Mouse (Mus musculus) cerebellum, adult 2 months (tissue): ENCODE data around the gene Per1. TPM values are rescaled to one million over a fixed set of nuclear protein-coding genes. Genes with fewer than 3 reads are reported as not detected.

Experiments
- DNase-seq, 2 experiments: peaks; one replicate each; pipeline ENCODE4 v3.0.0; 2021
- H3K27ac ChIP-seq: fragments of 200-500 bp; 2 replicates; pipeline ENCODE4 v1.5.1; 2012; ENCODE audit warnings: low read length, control low read depth, inconsistent platforms; ENCODE audit not compliant: insufficient read depth
- H3K27me3 ChIP-seq: fragments of 200-500 bp; 2 replicates; pipeline ENCODE4 v1.6.1; 2012; ENCODE audit warnings: inconsistent platforms, mild to moderate bottlenecking, low read length, moderate library complexity; ENCODE audit not compliant: control insufficient read depth, insufficient read depth
- H3K4me1 ChIP-seq: fragments of 200-500 bp; 2 replicates; pipeline ENCODE4 v1.6.1; 2011; ENCODE audit warnings: low read length; ENCODE audit not compliant: control insufficient read depth, insufficient read depth
- H3K4me3 ChIP-seq: fragments of 200-500 bp; replicated peaks from 2 replicates; pipeline ENCODE3; 2011; ENCODE audit warnings: mild to moderate bottlenecking, low read depth, low read length, control low read depth; ENCODE audit not compliant: insufficient read depth
- CTCF ChIP-seq: fragments of 200-500 bp; IDR thresholded peaks from 2 replicates; pipeline ENCODE4 v1.5.1; 2011; ENCODE audit warnings: low read depth, mild to moderate bottlenecking, control low read depth, low read length, moderate library complexity, borderline replicate concordance; ENCODE audit not compliant: insufficient read depth
- POLR2A ChIP-seq: fragments of 200-500 bp; IDR thresholded peaks from 2 replicates; pipeline ENCODE4 v1.6.1; 2011; ENCODE audit warnings: low read length, control low read depth, borderline replicate concordance; ENCODE audit not compliant: insufficient read depth
- WGBS: fragments of 180-500 bp; shearing (Covaris S2); methylation state at CpG from one replicate; pipeline ENCODE4 v1.1.7; 2018; 5-methylcytosine and 5-hydroxymethylcytosine counted together
- polyA plus RNA-seq: library from polyadenylated mRNA; depleted of rRNA; stranded (reverse); fragments of >200 nt; gene quantifications from 2 replicates; pipeline ENCODE4 v1.2.3, GENCODE M21; 2012

Gene Per1
- polyA plus RNA-seq, 1 experiment = 34.4 TPM

DNA sequence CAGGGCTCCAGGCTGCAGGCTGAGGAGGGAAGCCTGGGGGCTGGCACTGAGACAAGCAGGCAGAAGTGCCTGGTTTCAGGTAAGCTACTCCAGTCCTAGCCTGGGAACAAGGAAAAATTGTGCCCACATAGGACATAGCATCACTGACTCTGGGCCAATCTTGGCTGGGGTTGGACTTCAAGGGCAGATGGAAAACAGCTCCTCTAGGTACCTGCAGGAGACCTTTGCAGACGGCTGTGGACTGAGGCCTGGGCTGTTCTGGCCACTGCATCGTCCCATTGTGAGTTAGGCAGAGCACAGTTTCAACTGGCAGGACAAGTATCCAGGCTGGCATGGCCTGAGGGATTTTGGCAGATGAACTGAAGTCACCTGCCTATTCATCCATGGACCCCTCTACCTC, 10.8 kb downstream of the Per1 start:
- peaks cover 36% of the 10 kb centered on the region for H3K4me1 ChIP-seq
- TF ChIP-seq POLR2A (no peak), CTCF (no peak)
- H3K27me3 ChIP-seq = no peaks in the 10 kb centered on the region
- no peak overlapping the region for H3K4me3 ChIP-seq
- DNase-seq = peak in 1 of 2 experiments; percentile 27
- WGBS = 11% methylated on average over 2 of the region's 2 CpGs
- H3K27ac ChIP-seq = no peak overlapping the region

DNA sequence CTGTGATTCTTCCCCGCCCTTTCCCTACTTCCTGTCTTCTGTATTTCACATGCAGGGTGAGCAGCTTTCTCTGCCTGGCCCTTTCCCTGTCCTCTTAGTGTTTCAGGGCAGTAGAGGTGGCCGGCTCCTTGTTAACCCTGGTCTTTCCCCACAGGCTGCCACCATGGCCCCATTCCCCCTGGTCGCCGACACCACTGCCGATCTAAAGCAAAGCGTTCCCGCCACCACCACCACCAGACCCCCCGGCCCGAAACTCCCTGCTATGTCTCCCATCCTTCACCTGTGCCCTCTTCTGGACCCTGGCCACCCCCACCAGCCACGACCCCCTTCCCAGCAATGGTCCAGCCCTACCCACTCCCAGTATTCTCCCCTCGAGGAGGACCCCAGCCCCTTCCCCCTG, 11.3 kb downstream of the Per1 start:
- DNase-seq = no peak
- WGBS = 89% methylated on average over 11 of the region's 11 CpGs
- TF ChIP-seq POLR2A = no peak
- no peak for TF ChIP-seq CTCF
- no peaks in the 10 kb centered on the region for H3K27me3 ChIP-seq
- H3K4me1 ChIP-seq = peaks cover 31% of the 10 kb centered on the region
- H3K4me3 ChIP-seq = no peak overlapping the region
- no peak overlapping the region for H3K27ac ChIP-seq

DNA sequence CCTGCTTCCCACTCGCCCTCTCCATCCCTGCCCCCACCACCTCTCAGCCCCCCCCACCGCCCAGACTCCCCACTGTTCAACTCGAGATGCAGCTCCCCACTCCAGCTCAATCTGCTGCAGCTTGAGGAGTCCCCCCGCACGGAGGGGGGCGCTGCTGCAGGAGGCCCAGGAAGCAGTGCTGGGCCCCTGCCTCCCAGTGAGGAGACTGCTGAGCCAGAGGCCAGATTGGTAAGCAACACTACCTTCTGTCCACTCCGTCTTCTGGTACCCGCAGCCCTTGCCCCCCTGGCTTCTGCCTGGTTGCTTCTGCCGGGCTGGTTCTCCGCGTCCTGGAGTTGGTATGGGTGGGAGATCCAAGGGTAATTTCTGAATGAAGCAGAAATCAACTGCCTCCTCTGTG, 11.8 kb downstream of the Per1 start:
- DNase-seq = peak in 1 of 2 experiments; percentile 22
- H3K4me3 ChIP-seq = no peak overlapping the region
- 67% methylated on average over 11 of the region's 11 CpGs for WGBS
- TF ChIP-seq CTCF (no peak), POLR2A (no peak)
- H3K4me1 ChIP-seq = peaks cover 27% of the 10 kb centered on the region
- H3K27ac ChIP-seq = no peak overlapping the region
- no peaks in the 10 kb centered on the region for H3K27me3 ChIP-seq

DNA sequence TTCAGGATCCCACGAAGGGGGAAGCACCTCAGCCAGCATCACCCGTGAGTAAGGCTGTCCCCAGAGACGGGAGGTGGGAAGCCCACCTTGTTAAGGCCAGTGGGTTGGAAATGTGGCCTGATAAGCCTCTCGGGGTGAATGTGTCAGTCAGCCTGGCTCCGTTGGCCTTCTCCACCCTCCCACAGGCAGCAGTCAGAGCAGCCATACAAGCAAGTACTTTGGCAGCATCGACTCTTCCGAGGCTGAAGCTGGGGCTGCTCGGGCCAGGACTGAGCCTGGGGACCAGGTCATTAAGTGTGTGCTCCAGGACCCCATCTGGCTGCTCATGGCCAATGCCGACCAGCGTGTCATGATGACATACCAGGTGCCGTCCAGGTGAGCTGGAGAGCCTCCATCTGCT, 12.7 kb downstream of the Per1 start:
- Histone ChIP-seq H3K4me3 (no peak overlapping the region), H3K27ac (no peak overlapping the region), H3K27me3 (no peaks in the 10 kb centered on the region), H3K4me1 (peaks cover 20% of the 10 kb centered on the region)
- TF ChIP-seq CTCF (no peak), POLR2A (no peak)
- peak; percentile 15 to 25 for DNase-seq
- WGBS = 84% methylated on average over 11 of the region's 11 CpGs

DNA sequence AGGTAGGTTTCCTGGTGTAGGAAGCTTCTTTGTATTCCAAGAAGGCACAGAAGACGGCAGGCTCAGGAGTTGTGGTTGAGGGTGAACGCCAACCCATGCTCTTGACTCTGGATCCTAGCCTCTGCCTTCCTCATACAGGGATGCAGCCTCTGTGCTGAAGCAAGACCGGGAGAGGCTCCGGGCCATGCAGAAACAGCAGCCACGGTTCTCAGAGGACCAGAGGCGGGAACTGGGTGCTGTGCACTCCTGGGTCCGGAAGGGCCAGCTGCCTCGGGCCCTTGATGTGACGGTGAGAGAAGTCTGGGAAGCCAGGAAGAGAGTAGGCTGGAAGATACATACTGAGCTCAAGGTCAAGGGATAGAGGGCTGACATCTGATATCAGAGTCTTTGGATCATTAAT, 13.2 kb downstream of the Per1 start:
- 88% methylated on average over 9 of the region's 9 CpGs for WGBS
- H3K27ac ChIP-seq = no peak overlapping the region
- H3K27me3 ChIP-seq = no peaks in the 10 kb centered on the region
- DNase-seq = peak in 1 of 2 experiments; percentile 19
- TF ChIP-seq POLR2A = no peak
- TF ChIP-seq CTCF = no peak
- no peak overlapping the region for H3K4me3 ChIP-seq
- H3K4me1 ChIP-seq = peaks cover 15% of the 10 kb centered on the region

DNA sequence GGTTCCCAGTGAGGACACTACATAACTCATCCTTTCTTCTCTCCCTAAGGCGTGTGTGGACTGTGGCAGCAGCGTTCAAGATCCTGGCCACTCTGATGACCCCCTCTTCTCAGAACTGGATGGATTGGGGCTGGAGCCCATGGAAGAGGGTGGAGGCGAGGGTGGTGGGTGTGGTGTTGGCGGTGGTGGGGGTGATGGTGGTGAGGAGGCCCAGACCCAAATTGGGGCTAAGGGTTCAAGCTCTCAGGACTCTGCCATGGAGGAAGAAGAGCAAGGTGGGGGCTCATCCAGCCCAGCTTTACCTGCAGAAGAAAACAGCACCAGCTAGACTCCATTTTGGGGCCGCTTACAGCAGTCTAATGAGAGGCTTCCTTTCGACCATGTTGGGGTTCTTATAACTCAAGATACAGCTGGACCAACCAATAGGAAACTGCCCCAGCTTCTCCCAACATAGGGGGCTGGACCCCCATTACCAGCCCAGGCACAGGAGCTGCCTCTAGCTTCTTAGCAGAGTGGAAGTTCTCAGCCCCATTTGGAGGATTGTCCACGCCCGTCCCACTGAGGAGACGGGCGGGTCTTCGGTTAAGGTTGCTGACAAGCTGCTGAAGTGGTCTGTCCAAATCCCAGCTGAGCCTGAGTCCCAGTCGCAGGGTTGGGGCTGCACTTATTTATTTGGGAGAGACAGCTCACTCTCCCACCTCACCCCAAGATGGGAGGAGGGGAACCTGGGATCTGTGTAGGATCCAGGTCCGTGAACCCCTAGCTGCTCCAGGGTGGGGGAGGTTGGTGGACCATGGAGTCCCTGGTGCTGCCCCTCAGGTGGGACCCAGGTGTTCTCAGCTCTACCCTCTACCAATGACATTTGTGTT, 14.2 kb downstream of the Per1 start:
- H3K27ac ChIP-seq = no peak overlapping the region
- no peaks in the 10 kb centered on the region for H3K27me3 ChIP-seq
- no peak overlapping the region for H3K4me3 ChIP-seq
- peak; percentile 29 for DNase-seq
- 88% methylated on average over 13 of the region's 13 CpGs for whole genome bisulfite sequencing
- peaks cover 7% of the 10 kb centered on the region; the same call in 1 of the 2 replicates for H3K4me1 ChIP-seq
- TF ChIP-seq POLR2A (no peak), CTCF (no peak)

DNA sequence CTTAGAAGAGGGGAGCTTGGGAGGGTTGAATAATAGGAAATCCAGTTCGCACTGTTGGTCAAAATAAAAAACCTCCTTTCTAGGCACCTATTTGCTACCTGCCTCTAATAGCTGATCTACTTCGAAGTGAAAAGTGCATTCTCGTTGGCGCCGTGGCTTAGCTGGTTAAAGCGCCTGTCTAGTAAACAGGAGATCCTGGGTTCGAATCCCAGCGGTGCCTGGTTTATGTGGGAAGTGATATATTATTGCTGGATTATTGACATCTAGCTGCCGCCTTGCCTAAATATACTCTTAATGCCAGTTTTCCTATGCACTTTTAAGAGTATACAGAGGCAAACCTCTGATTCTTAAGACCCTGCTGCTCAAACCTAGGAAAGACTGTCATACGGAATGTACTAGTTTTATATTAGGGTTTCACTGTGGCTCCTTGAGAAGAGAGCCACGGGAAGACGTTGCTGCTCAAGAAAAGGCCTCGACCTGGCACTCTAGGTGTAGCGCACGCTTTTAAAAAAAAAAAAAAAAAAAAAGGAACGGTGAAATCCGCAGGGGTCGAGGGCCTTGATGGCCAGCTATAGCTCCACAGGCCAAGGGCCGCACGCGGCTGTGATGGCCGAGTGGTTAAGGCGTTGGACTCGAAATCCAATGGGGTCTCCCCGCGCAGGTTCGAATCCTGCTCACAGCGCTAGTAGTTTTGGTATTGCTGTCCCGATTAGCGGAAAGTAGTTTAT, 15.5 kb downstream of the Per1 start:
- 0 out of 2 replicates have a peak, but pooled peaks cover 3% of the 10 kb centered on the region for H3K4me1 ChIP-seq
- DNase-seq = peak; percentile 86 to 95
- 2% methylated on average over 30 of the region's 30 CpGs for WGBS
- no peaks in the 10 kb centered on the region for H3K27me3 ChIP-seq
- H3K4me3 ChIP-seq = peak overlapping the region; percentile 63
- TF ChIP-seq CTCF = no peak
- no peak for TF ChIP-seq POLR2A
- no peak overlapping the region for H3K27ac ChIP-seq

DNA sequence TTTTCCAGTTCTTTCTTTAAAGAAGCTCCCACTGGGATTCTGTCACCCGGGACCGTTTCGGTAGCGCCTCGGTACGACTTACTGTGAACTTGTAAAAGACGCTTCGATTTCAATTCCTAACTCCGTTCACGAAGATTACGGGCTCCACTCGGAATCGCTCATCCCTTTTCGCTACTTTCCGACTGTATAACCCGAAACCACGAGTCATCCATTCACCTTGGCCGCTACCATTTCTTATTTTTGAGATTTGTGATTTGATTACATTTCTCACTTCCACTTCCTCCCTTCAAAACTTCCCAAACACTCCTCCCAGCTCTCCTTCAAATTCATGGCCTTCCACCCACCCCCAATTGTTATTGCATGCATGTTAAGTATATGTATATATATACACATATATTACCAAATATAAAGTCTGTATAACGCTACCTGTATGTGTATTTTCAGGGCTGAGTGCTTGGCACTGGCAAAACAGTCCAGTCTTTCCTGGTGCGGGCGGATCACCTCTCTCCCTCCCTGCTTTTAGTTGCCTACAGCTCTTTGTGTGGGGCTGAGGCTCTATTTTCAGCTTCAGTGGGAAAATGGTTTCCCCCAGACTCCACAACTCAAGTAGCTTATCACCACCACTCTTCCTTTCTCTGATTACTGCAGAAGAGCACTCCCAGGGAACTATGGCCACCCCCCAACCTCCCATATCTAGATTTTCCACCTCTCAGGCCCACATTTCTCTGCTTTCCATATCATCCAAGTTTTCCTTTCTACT, 16.2 kb downstream of the Per1 start:
- H3K4me3 ChIP-seq = peak overlapping the region; percentile 63
- no peaks in the 10 kb centered on the region for H3K4me1 ChIP-seq
- no peaks in the 10 kb centered on the region for H3K27me3 ChIP-seq
- no peak for TF ChIP-seq CTCF
- TF ChIP-seq POLR2A = no peak
- no peak for DNase-seq
- 13% methylated on average over 21 of the region's 21 CpGs for WGBS
- no peak overlapping the region for H3K27ac ChIP-seq
